Mouse (Mus musculus) C2C12 (cell line): ENCODE data around the gene Nipal1. TPM values are rescaled to one million over a fixed set of nuclear protein-coding genes. Genes with fewer than 3 reads are reported as not detected.

Experiments used
- H3K27me3 ChIP-seq: one replicate; pipeline ENCODE4 v1.6.1; 2011; ENCODE audit not compliant: control insufficient read depth, insufficient read depth, insufficient read length
- H3K36me3 ChIP-seq: one replicate; pipeline ENCODE4 v1.6.1; 2011; ENCODE audit not compliant: control insufficient read depth, insufficient read depth
- H3K4me3 ChIP-seq: one replicate; pipeline ENCODE4 v1.5.1; 2011; ENCODE audit warnings: mild to moderate bottlenecking, control low read depth; ENCODE audit not compliant: poor library complexity, insufficient read depth, severe bottlenecking
- H3K79me2 ChIP-seq: one replicate; pipeline ENCODE4 v1.6.1; 2011; ENCODE audit not compliant: control insufficient read depth, insufficient read depth
- H3K79me3 ChIP-seq: one replicate; pipeline ENCODE4 v1.6.1; 2011; ENCODE audit warnings: low read depth, control low read depth
- H3ac ChIP-seq: one replicate; pipeline ENCODE3; 2011; ENCODE audit warnings: low read depth; ENCODE audit not compliant: control insufficient read depth, insufficient read length
- CEBPB ChIP-seq: IDR thresholded peaks from one replicate; pipeline ENCODE4 v1.6.1; 2011; ENCODE audit warnings: low read depth, mild to moderate bottlenecking, control low read depth, moderate library complexity
- CTCF ChIP-seq: IDR thresholded peaks from one replicate; pipeline ENCODE4 v1.5.1; 2011; ENCODE audit not compliant: control insufficient read depth, insufficient read depth, insufficient read length
- FOSL1 ChIP-seq: IDR thresholded peaks from one replicate; pipeline ENCODE4 v1.8.0; 2011; ENCODE audit warnings: mild to moderate bottlenecking, low read length; ENCODE audit not compliant: poor library complexity, insufficient read depth, severe bottlenecking
- MAX ChIP-seq: IDR thresholded peaks from one replicate; pipeline ENCODE4 v1.6.1; 2011; ENCODE audit warnings: mild to moderate bottlenecking, control low read depth
- MYOD1 ChIP-seq: IDR thresholded peaks from one replicate; pipeline ENCODE4 v1.6.1; 2011; ENCODE audit warnings: low read depth; ENCODE audit not compliant: control insufficient read depth, insufficient read length
- MYOG ChIP-seq: IDR thresholded peaks from one replicate; pipeline ENCODE4 v1.6.1; 2011; ENCODE audit not compliant: control insufficient read depth, insufficient read length; ENCODE audit errors: extremely low read depth
- USF1 ChIP-seq: IDR thresholded peaks from one replicate; pipeline ENCODE4 v1.6.1; 2011; ENCODE audit warnings: low read depth, mild to moderate bottlenecking, control low read depth, moderate library complexity
- polyA plus RNA-seq: library from polyadenylated mRNA; unstranded; fragments of >200 nt; fragmentation: generic; extraction: Trizol; gene quantifications from one replicate; pipeline ENCODE4 v1.2.1, GENCODE M21; 2012; ENCODE audit warnings: missing spikeins

Nipal1 gene
- polyA plus RNA-seq, 1 experiment: 0.50 TPM

GRCm38 (mm10) chr5:72694684-72695083, 47.1 kb downstream of the Nipal1 start:
- TF ChIP-seq MYOD1 (no peak), MYOG (no peak), MAX (no peak), CEBPB (no peak), USF1 (no peak), FOSL1 (no peak), CTCF (no peak)
- Histone ChIP-seq H3ac (no peak overlapping the region), H3K79me2 (no peaks in the 10 kb centered on the region), H3K79me3 (no peaks in the 10 kb centered on the region), H3K4me3 (no peak overlapping the region), H3K36me3 (no peaks in the 10 kb centered on the region), H3K27me3 (no peaks in the 10 kb centered on the region)

GRCm38 (mm10) chr5:72696491-72696890, 48.9 kb downstream of the Nipal1 start:
- Histone ChIP-seq H3K36me3 (no peaks in the 10 kb centered on the region), H3K4me3 (no peak overlapping the region), H3K79me3 (no peaks in the 10 kb centered on the region), H3ac (no peak overlapping the region), H3K79me2 (no peaks in the 10 kb centered on the region), H3K27me3 (no peaks in the 10 kb centered on the region)
- TF ChIP-seq MYOG: no peak
- TF ChIP-seq MAX: no peak
- TF ChIP-seq USF1: no peak
- no peak for TF ChIP-seq FOSL1
- no peak for TF ChIP-seq MYOD1
- no peak for TF ChIP-seq CTCF
- no peak for TF ChIP-seq CEBPB

GRCm38 (mm10) chr5:72698343-72698742, 50.7 kb downstream of the Nipal1 start:
- Histone ChIP-seq H3K36me3 (no peaks in the 10 kb centered on the region), H3K79me3 (no peaks in the 10 kb centered on the region), H3ac (no peak overlapping the region), H3K27me3 (no peaks in the 10 kb centered on the region), H3K79me2 (no peaks in the 10 kb centered on the region), H3K4me3 (no peak overlapping the region)
- TF ChIP-seq MYOG (no peak), FOSL1 (no peak), CEBPB (no peak)

- H3K79me2 ChIP-seq: no peaks in the 10 kb centered on the region
- no peaks in the 10 kb centered on the region for H3K36me3 ChIP-seq
- no peaks in the 10 kb centered on the region for H3K79me3 ChIP-seq
- no peak overlapping the region for H3K4me3 ChIP-seq
- no peak overlapping the region for H3ac ChIP-seq
- no peak for TF ChIP-seq CEBPB
- TF ChIP-seq MYOG: no peak
- no peak for TF ChIP-seq MYOD1
- no peak for TF ChIP-seq CTCF
- TF ChIP-seq USF1: no peak
- no peak for TF ChIP-seq MAX
- TF ChIP-seq FOSL1: no peak
- no peaks in the 10 kb centered on the region for H3K27me3 ChIP-seq
Observed at GRCm38 (mm10) chr5:72698818-72699499, 51.4 kb downstream of the Nipal1 start.

GRCm38 (mm10) chr5:72699500-72699818, 51.9 kb downstream of the Nipal1 start:
- no peaks in the 10 kb centered on the region for H3K79me3 ChIP-seq

GRCm38 (mm10) chr5:72702202-72702601, 54.6 kb downstream of the Nipal1 start:
- Histone ChIP-seq H3K4me3 (no peak overlapping the region), H3ac (no peak overlapping the region), H3K79me2 (no peaks in the 10 kb centered on the region), H3K36me3 (no peaks in the 10 kb centered on the region), H3K79me3 (no peaks in the 10 kb centered on the region), H3K27me3 (no peaks in the 10 kb centered on the region)
- TF ChIP-seq USF1 (no peak), FOSL1 (no peak), MYOD1 (no peak), MAX (no peak), MYOG (no peak), CEBPB (no peak), CTCF (no peak)

More at GRCm38 (mm10) chr5:72699500-72699818, 51.9 kb downstream of the Nipal1 start:
- Histone ChIP-seq H3K79me2 (no peaks in the 10 kb centered on the region), H3K4me3 (no peak overlapping the region), H3K36me3 (no peaks in the 10 kb centered on the region), H3ac (no peak overlapping the region), H3K27me3 (no peaks in the 10 kb centered on the region)
- no peak for TF ChIP-seq USF1
- TF ChIP-seq CTCF: no peak
- no peak for TF ChIP-seq MAX
- no peak for TF ChIP-seq MYOG
- no peak for TF ChIP-seq CEBPB
- TF ChIP-seq FOSL1: no peak
- no peak for TF ChIP-seq MYOD1
